In the genomic region with DNA sequence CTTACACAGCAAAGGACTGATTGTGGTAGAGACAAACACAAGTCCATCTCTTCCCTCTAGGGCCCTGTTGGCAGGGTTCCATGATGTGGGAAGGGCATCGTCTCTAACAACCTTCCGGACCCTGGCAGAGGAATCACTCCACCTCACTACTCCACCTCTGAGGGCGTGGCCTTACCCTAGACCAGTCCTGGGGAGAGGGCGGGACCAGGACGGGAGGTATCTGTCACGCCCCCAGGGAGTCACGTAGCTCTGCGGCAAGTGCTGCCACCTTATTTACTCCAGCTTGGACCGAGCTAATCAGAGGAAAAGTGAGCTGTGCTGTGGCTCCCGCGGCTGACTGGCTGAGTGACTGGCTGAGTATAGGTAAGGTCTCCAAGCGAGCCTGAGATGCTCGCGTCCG, we compare ENCODE assay signal across 8 mouse cellular contexts. TPM values are rescaled to one million over a fixed set of nuclear protein-coding genes. Genes with fewer than 3 reads are reported as not detected.
DNase-seq lines count a peak whose midpoint lies in the region; ATAC-seq and TF ChIP-seq lines count a peak whose summit lies in the region.

A gene (plus strand): TSS at position 109 of the 400 bp plus-strand sequence.

- H3K9me3 ChIP-seq in embryonic facial prominence, embryonic 15.5 days (replicated peaks) = no peaks in the 10 kb centered on the region
- H3K9me3 ChIP-seq in heart, embryonic 12.5 days (replicated peaks) = no peaks in the 10 kb centered on the region
- H3K9me3 ChIP-seq in kidney, postnatal 0 days (replicated peaks; ENCODE audit: low read length) = no peaks in the 10 kb centered on the region
- H3K9me3 ChIP-seq in liver, embryonic 12.5 days (replicated peaks) = no peaks in the 10 kb centered on the region
- no peaks in the 10 kb centered on the region for H3K9me3 ChIP-seq in stomach, embryonic 16.5 days (replicated peaks; ENCODE audit: control insufficient read depth, low read length)

- TF ChIP-seq CTCF in kidney, postnatal 0 days (IDR thresholded peaks at IDR 0.05; ENCODE audit: low read depth) = no peak

- H3K9ac ChIP-seq in embryonic facial prominence, embryonic 15.5 days = no peak within 1 kb of the TSS
- H3K9ac ChIP-seq in heart, embryonic 12.5 days = peak within 1 kb of the TSS; percentile 13; the same call in 1 of the 2 replicates
- no peak within 1 kb of the TSS for H3K9ac ChIP-seq in kidney, postnatal 0 days (ENCODE audit: low read depth, low read length)
- H3K9ac ChIP-seq in liver, embryonic 12.5 days = 0 out of 2 replicates have a peak within 1 kb of the TSS, but pooled peaks have one; percentile 12
- peak within 1 kb of the TSS; percentile 40; the same call in 1 of the 2 replicates for H3K9ac ChIP-seq in stomach, embryonic 16.5 days (ENCODE audit: low read length)

- ATAC-seq in embryonic facial prominence, embryonic 15.5 days (ENCODE audit: insufficient number of reproducible peaks, low FRiP score, low TSS enrichment, low read depth) = peak; percentile 93
- peak; percentile 93 for ATAC-seq in heart, embryonic 12.5 days (ENCODE audit: insufficient number of reproducible peaks, low FRiP score)
- ATAC-seq in kidney, postnatal 0 days (replicated peaks; ENCODE audit: low FRiP score, low read depth) = peak; percentile 96
- peak; percentile 97 for ATAC-seq in liver, embryonic 12.5 days
- peak; percentile 97 for ATAC-seq in stomach, embryonic 16.5 days (ENCODE audit: insufficient read depth, low FRiP score)

- 6% methylated on average over 15 of the region's 15 CpGs for WGBS in embryonic facial prominence, embryonic 15.5 days
- 3% methylated on average over 15 of the region's 15 CpGs for whole genome bisulfite sequencing in heart, embryonic 12.5 days
- 4% methylated on average over 15 of the region's 15 CpGs for WGBS in kidney, postnatal 0 days
- 6% methylated on average over 15 of the region's 15 CpGs for WGBS in liver, embryonic 12.5 days (ENCODE audit: insufficient replicate concordance)
- WGBS in stomach, embryonic 16.5 days = 6% methylated on average over 15 of the region's 15 CpGs

- no peaks in the 10 kb centered on the region for H3K27me3 ChIP-seq in embryonic facial prominence, embryonic 15.5 days
- H3K27me3 ChIP-seq in heart, embryonic 12.5 days (replicated peaks) = no peaks in the 10 kb centered on the region
- no peaks in the 10 kb centered on the region for H3K27me3 ChIP-seq in kidney, postnatal 0 days (ENCODE audit: insufficient read depth, low read length)
- no peaks in the 10 kb centered on the region; the same call in 1 of the 2 replicates for H3K27me3 ChIP-seq in liver, embryonic 12.5 days (replicated peaks)
- no peaks in the 10 kb centered on the region for H3K27me3 ChIP-seq in stomach, embryonic 16.5 days (ENCODE audit: control insufficient read depth, insufficient read depth, low read length)

- peak; percentile 89 to 92 for DNase-seq in B cell, adult 2 months
- DNase-seq in adrenal gland, postnatal 4 days (ENCODE audit: low spot score in 2 of 2) = peak in 1 of 2 experiments; percentile 67
- DNase-seq in kidney, postnatal 0 days (ENCODE audit: low spot score) = peak; percentile 90
- peak; percentile 78 to 87 for DNase-seq in natural killer cell, adult 2 months (ENCODE audit: low spot score in 2 of 2)

- peaks cover 22% of the 10 kb centered on the region for H3K4me1 ChIP-seq in embryonic facial prominence, embryonic 15.5 days
- peaks cover 19% of the 10 kb centered on the region for H3K4me1 ChIP-seq in heart, embryonic 12.5 days (replicated peaks)
- 0 out of 2 replicates have a peak, but pooled peaks cover 3% of the 10 kb centered on the region for H3K4me1 ChIP-seq in kidney, postnatal 0 days (replicated peaks; ENCODE audit: insufficient read depth, low read length)
- H3K4me1 ChIP-seq in liver, embryonic 12.5 days = peaks cover 20% of the 10 kb centered on the region
- peaks cover 13% of the 10 kb centered on the region; the same call in 1 of the 2 replicates for H3K4me1 ChIP-seq in stomach, embryonic 16.5 days (ENCODE audit: control insufficient read depth, insufficient read depth, low read length)

- H3K36me3 ChIP-seq in embryonic facial prominence, embryonic 15.5 days = peaks cover 36% of the 10 kb centered on the region
- H3K36me3 ChIP-seq in heart, embryonic 12.5 days = peaks cover 44% of the 10 kb centered on the region
- H3K36me3 ChIP-seq in kidney, postnatal 0 days (ENCODE audit: insufficient read depth, low read length) = peaks cover 10% of the 10 kb centered on the region
- H3K36me3 ChIP-seq in liver, embryonic 12.5 days = peaks cover 65% of the 10 kb centered on the region
- H3K36me3 ChIP-seq in stomach, embryonic 16.5 days (ENCODE audit: control insufficient read depth, insufficient read depth, low read length) = peaks cover 15% of the 10 kb centered on the region; the same call in 1 of the 2 replicates

- peak within 1 kb of the TSS; percentile 58 for H3K27ac ChIP-seq in embryonic facial prominence, embryonic 15.5 days (replicated peaks)
- H3K27ac ChIP-seq in heart, embryonic 12.5 days (ENCODE audit: poor library complexity, severe bottlenecking) = peak within 1 kb of the TSS; percentile 46
- H3K27ac ChIP-seq in kidney, postnatal 0 days = no peak within 1 kb of the TSS
- peak within 1 kb of the TSS; percentile 41 for H3K27ac ChIP-seq in liver, embryonic 12.5 days
- H3K27ac ChIP-seq in stomach, embryonic 16.5 days (ENCODE audit: low read length) = peak within 1 kb of the TSS; percentile 74

- peak within 1 kb of the TSS; percentile 45 for H3K4me2 ChIP-seq in embryonic facial prominence, embryonic 15.5 days (replicated peaks)
- peak within 1 kb of the TSS; percentile 55 for H3K4me2 ChIP-seq in heart, embryonic 12.5 days
- peak within 1 kb of the TSS; percentile 41 for H3K4me2 ChIP-seq in kidney, postnatal 0 days (ENCODE audit: low read length)
- peak within 1 kb of the TSS; percentile 52 for H3K4me2 ChIP-seq in liver, embryonic 12.5 days
- peak within 1 kb of the TSS; percentile 43 for H3K4me2 ChIP-seq in stomach, embryonic 16.5 days (ENCODE audit: low read depth, low read length)

- peak within 1 kb of the TSS; percentile 29 for H3K4me3 ChIP-seq in embryonic facial prominence, embryonic 15.5 days (replicated peaks)
- peak within 1 kb of the TSS; percentile 16 for H3K4me3 ChIP-seq in heart, embryonic 12.5 days
- H3K4me3 ChIP-seq in kidney, postnatal 0 days (replicated peaks; ENCODE audit: low read depth, low read length) = 0 out of 2 replicates have a peak within 1 kb of the TSS, but pooled peaks have one; percentile 5
- peak within 1 kb of the TSS; percentile 18; the same call in 1 of the 2 replicates for H3K4me3 ChIP-seq in liver, embryonic 12.5 days
- H3K4me3 ChIP-seq in stomach, embryonic 16.5 days (replicated peaks; ENCODE audit: low read length) = peak within 1 kb of the TSS; percentile 26

RNA-seq across cellular contexts. Expression of the gene that starts here (rescaled TPM):
- 10 to 100 TPM; 15.3 to 16.2 TPM for total RNA-seq in adrenal gland, postnatal 4 days (2021)
- 30.1 and 36.8 TPM in 2 replicates for polyA plus RNA-seq in embryonic facial prominence, embryonic 15.5 days (2015; fragmentation: Nextera tagmentation; extraction: Ambion mirVana)
- 10.0 and 12.6 TPM in 2 replicates for polyA plus RNA-seq in heart, embryonic 12.5 days (2016; fragmentation: Nextera tagmentation; extraction: Ambion mirVana)
- 12.5 and 13.0 TPM in 2 replicates for polyA plus RNA-seq in kidney, postnatal 0 days (2015; fragmentation: Nextera tagmentation; extraction: Ambion mirVana)
- 4.7 and 5.1 TPM in 2 replicates for polyA plus RNA-seq in liver, embryonic 12.5 days (2016; fragmentation: Nextera tagmentation; extraction: Ambion mirVana)
- polyA plus RNA-seq in stomach, embryonic 16.5 days (2015; fragmentation: Nextera tagmentation; extraction: Ambion mirVana) = 25.6 and 37.3 TPM in 2 replicates

Comparison
In these comparisons a context has a peak if more than half of its experiments do, and no peak if none do; other contexts are left out.
1. H3K9ac ChIP-seq: peak in heart, embryonic 12.5 days (single experiment), liver, embryonic 12.5 days (single experiment) and stomach, embryonic 16.5 days (single experiment); none in embryonic facial prominence, embryonic 15.5 days (single experiment) and kidney, postnatal 0 days (single experiment).
2. Peak in every context shown above with its lines, with median percentiles within 50 percentile points of each other: ATAC-seq, H3K4me2 ChIP-seq and H3K4me3 ChIP-seq.